ENCODE assay signal across 9 mouse cellular contexts in genomic region chr17:42985837-42986589, GRCm38 (mm10). TPM values are rescaled to one million over a fixed set of nuclear protein-coding genes. Genes with fewer than 3 reads are reported as not detected.
DNase-seq lines count a peak whose midpoint lies in the region; TF ChIP-seq lines count a peak whose summit lies in the region.
"Had no signal": no experiment of that assay in that cellular context is flagged by ENCODE, and none has a peak within 500 bp of the region (broad histone marks: within the 10 kb centered on the region; RNA-seq: fewer than 3 reads in every experiment).

No protein-coding gene starts in this region.

- H3K4me1 ChIP-seq in testis, adult 2 months (ENCODE audit: control insufficient read depth, insufficient read depth, low read length) = peaks cover under 1% of the 10 kb centered on the region; the same call in 1 of the 2 replicates
- H3K4me1 ChIP-seq in limb, embryonic 10.5 days = no peaks in the 10 kb centered on the region
- H3K4me1 ChIP-seq: megakaryocyte, embryonic 14.5 days had no signal

- H3K27ac ChIP-seq in gastrocnemius, adult 2 months = no peak overlapping the region
- no peak overlapping the region for H3K27ac ChIP-seq in testis, adult 2 months (ENCODE audit: control insufficient read depth, insufficient read depth, low read depth, low read length)
- no peak overlapping the region for H3K27ac ChIP-seq in limb, embryonic 10.5 days

- no peak overlapping the region for H3K4me3 ChIP-seq in gastrocnemius, adult 2 months
- H3K4me3 ChIP-seq in testis, adult 2 months (ENCODE audit: control insufficient read depth, low read depth, low read length) = no peak overlapping the region
- no peak overlapping the region for H3K4me3 ChIP-seq in limb, embryonic 10.5 days
- H3K4me3 ChIP-seq: megakaryocyte, embryonic 14.5 days had no signal

- H3K36me3 ChIP-seq in testis, adult 2 months (ENCODE audit: control insufficient read depth, insufficient read depth, low read length) = no peaks in the 10 kb centered on the region
- no peaks in the 10 kb centered on the region for H3K36me3 ChIP-seq in limb, embryonic 10.5 days

- DNase-seq in gastrocnemius, adult 2 months = no peak
- DNase-seq in gastrocnemius, postnatal 4 days (ENCODE audit: low spot score in 2 of 2) = no peak
- no peak for DNase-seq in testis, postnatal 14 days (ENCODE audit: low spot score)
- DNase-seq in kidney, postnatal 14 days = peak; percentile 19
- no peak for DNase-seq in limb, embryonic 10.5 days (ENCODE audit: low spot score)
- no peak for DNase-seq in MN1 (ENCODE audit: low spot score)
- DNase-seq in urinary bladder, postnatal 36 days (ENCODE audit: low spot score in 2 of 2) = no peak

- 52% methylated on average over 9 of the region's 9 CpGs for WGBS in limb, embryonic 10.5 days

- H3K9me3 ChIP-seq in limb, embryonic 10.5 days (replicated peaks) = no peaks in the 10 kb centered on the region

- no peaks in the 10 kb centered on the region for H3K27me3 ChIP-seq in testis, adult 2 months (ENCODE audit: control insufficient read depth, insufficient read depth, low read length)
- H3K27me3 ChIP-seq in limb, embryonic 10.5 days (ENCODE audit: low read depth, poor library complexity, severe bottlenecking) = no peaks in the 10 kb centered on the region
- H3K27me3 ChIP-seq: megakaryocyte, embryonic 14.5 days had no signal

- intact Hi-C loops in gastrocnemius, adult 2 months (cut with DNase I) = no loop called here

- peak; percentile 43 for TF ChIP-seq CTCF in gastrocnemius, adult 2 months (IDR thresholded peaks at IDR 0.05)
- peak; percentile 24; the same call in 1 of the 2 replicates for TF ChIP-seq CTCF in testis, adult 2 months (IDR thresholded peaks at IDR 0.05; ENCODE audit: control insufficient read depth, insufficient read depth, insufficient replicate concordance, low read depth, low read length)

- TF ChIP-seq POLR2A in testis, adult 2 months (IDR thresholded peaks at IDR 0.05; ENCODE audit: control insufficient read depth, low read depth, low read length) = no peak

RNA-seq across cellular contexts. Expression of gene Tnfrsf21, which starts 30.3 kb away (rescaled TPM):
- 10 to 100 TPM; 15.5 to 24.0 TPM for total RNA-seq in gastrocnemius, adult 2 months (2021)
- 10 to 100 TPM; 21.1 to 25.7 TPM for total RNA-seq in gastrocnemius, postnatal 4 days (2021)
- 4.1 and 4.8 TPM in 2 replicates for polyA plus RNA-seq in testis, adult 2 months (2012; rRNA removed)
- 18.0 and 20.2 TPM in 2 replicates for polyA plus RNA-seq in limb, embryonic 10.5 days (2016; fragmentation: Nextera tagmentation; extraction: Ambion mirVana)
